Mouse (Mus musculus) macrophage (primary cell): ENCODE data around the gene Cdk18. TPM values are rescaled to one million over a fixed set of nuclear protein-coding genes. Genes with fewer than 3 reads are reported as not detected.

Experiments
- H3K27ac ChIP-seq: fragments of 350-480 bp; formaldehyde crosslinking; 2 replicates; pipeline ENCODE4 v1.9.0; 2021
- H3K36me3 ChIP-seq: fragments of 350-480 bp; formaldehyde crosslinking; 2 replicates; pipeline ENCODE4 v1.9.0; 2021; ENCODE audit errors: inconsistent target
- H3K4me3 ChIP-seq: fragments of 350-480 bp; formaldehyde crosslinking; 2 replicates; pipeline ENCODE4 v1.9.0; 2021; ENCODE audit errors: inconsistent target
- H3K79me2 ChIP-seq: fragments of 350-480 bp; formaldehyde crosslinking; 2 replicates; pipeline ENCODE4 v1.9.0; 2021; ENCODE audit errors: inconsistent target
- WGBS: methylation state at CpG from one replicate; pipeline ENCODE4 v1.1.7; 2026; ENCODE audit warnings: inconsistent platforms; ENCODE audit not compliant: missing documents; 5-methylcytosine and 5-hydroxymethylcytosine counted together
- polyA plus RNA-seq: library from polyadenylated mRNA; stranded (reverse); fragments of 250-400 nt; gene quantifications from 3 replicates; pipeline ENCODE4 v1.2.4, GENCODE M21; 2018; ENCODE audit warnings: inconsistent platforms

The Cdk18 gene
- polyA plus RNA-seq, 1 experiment from 2014 or later = 165 TPM

- WGBS = 61% methylated on average over 3 of the region's 3 CpGs
- Histone ChIP-seq H3K4me3 (no peak overlapping the region), H3K36me3 (peaks cover 48% of the 10 kb centered on the region), H3K79me2 (no peaks in the 10 kb centered on the region), H3K27ac (no peak overlapping the region)
Measured at GRCm38 (mm10) chr1:132113098-132113497, 26.4 kb downstream of the Cdk18 start.

GRCm38 (mm10) chr1:132112426-132112825 lies 27.1 kb downstream of the Cdk18 start:
- H3K27ac ChIP-seq = no peak overlapping the region
- no peaks in the 10 kb centered on the region for H3K79me2 ChIP-seq
- H3K4me3 ChIP-seq = no peak overlapping the region
- H3K36me3 ChIP-seq = peaks cover 42% of the 10 kb centered on the region
- 93% methylated on average over 8 of the region's 8 CpGs for WGBS

GRCm38 (mm10) chr1:132111411-132111810 lies 28.1 kb downstream of the Cdk18 start:
- 89% methylated on average over 1 of the region's 1 CpGs for WGBS
- Histone ChIP-seq H3K4me3 (no peak overlapping the region), H3K79me2 (no peaks in the 10 kb centered on the region), H3K36me3 (peaks cover 31% of the 10 kb centered on the region), H3K27ac (no peak overlapping the region)

GRCm38 (mm10) chr1:132109368-132109767 lies 30.1 kb downstream of the Cdk18 start:
- Histone ChIP-seq H3K79me2 (no peaks in the 10 kb centered on the region), H3K27ac (no peak overlapping the region)
- WGBS = 50% methylated on average over 1 of the region's 2 CpGs

GRCm38 (mm10) chr1:132104353-132104752 lies 35.1 kb downstream of the Cdk18 start:
- H3K36me3 ChIP-seq = no peaks in the 10 kb centered on the region
- H3K79me2 ChIP-seq = no peaks in the 10 kb centered on the region
- no peak overlapping the region for H3K4me3 ChIP-seq
- no peak overlapping the region for H3K27ac ChIP-seq
- WGBS = 85% methylated on average over 14 of the region's 14 CpGs

More at GRCm38 (mm10) chr1:132109368-132109767, 30.1 kb downstream of the Cdk18 start:
- no peak overlapping the region for H3K4me3 ChIP-seq
- peaks cover 11% of the 10 kb centered on the region for H3K36me3 ChIP-seq

DNA sequence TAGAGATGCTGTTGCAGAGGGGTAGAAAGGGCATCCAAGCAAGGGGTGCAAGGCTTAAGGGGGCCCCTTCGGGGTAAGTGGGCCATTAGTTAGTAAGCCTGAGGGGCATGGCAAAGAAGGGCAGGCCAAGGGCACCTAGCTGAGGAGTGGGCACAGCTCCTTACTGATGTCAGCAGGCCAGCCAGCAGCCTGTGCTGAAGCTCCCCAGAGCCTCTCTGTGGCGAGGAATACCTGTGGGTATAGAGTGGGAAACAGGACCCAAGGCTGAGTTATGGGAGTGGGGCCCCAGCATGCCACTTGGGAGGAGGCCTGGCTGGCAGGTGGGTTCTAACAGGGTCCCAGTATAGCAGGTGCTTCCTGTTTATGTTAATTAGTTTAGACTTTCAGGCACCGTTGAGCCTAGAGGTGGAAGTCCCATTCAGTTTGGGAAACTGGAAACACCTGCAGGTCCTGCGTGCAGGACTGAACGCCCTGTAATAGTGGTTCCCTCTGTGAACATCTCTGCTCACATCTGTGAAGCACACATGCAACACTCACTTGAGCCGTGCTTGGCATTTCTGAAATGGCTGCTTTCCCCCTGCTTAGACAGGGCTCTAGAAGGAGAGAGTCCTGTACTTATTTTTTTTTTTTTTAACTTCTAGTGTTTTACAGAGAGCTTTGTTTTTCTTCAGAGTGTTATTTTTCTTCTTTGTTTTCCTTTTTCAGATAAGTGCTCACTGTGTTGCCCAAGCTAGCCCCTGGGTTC lies 37.4 kb downstream of the Cdk18 start:
- H3K27ac ChIP-seq = no peak overlapping the region
- WGBS = 51% methylated on average over 6 of the region's 6 CpGs
- no peaks in the 10 kb centered on the region for H3K36me3 ChIP-seq
- H3K79me2 ChIP-seq = no peaks in the 10 kb centered on the region
- no peak overlapping the region for H3K4me3 ChIP-seq

- H3K79me2 ChIP-seq = no peaks in the 10 kb centered on the region
- H3K36me3 ChIP-seq = no peaks in the 10 kb centered on the region
- no peak overlapping the region for H3K4me3 ChIP-seq
- 8% methylated on average over 4 of the region's 4 CpGs for WGBS
- H3K27ac ChIP-seq = no peak overlapping the region
Measured at GRCm38 (mm10) chr1:132099775-132100174, 39.7 kb downstream of the Cdk18 start.

- H3K27ac ChIP-seq = no peak overlapping the region
- no peak overlapping the region for H3K4me3 ChIP-seq
- no peaks in the 10 kb centered on the region for H3K36me3 ChIP-seq
- 58% methylated on average over 4 of the region's 4 CpGs for WGBS
- H3K79me2 ChIP-seq = no peaks in the 10 kb centered on the region
Measured at GRCm38 (mm10) chr1:132099016-132099415, 40.5 kb downstream of the Cdk18 start.

GRCm38 (mm10) chr1:132098076-132098475 lies 41.4 kb downstream of the Cdk18 start:
- H3K27ac ChIP-seq = no peak overlapping the region
- no peaks in the 10 kb centered on the region for H3K36me3 ChIP-seq
- WGBS = 13% methylated on average over 1 of the region's 1 CpGs
- H3K79me2 ChIP-seq = no peaks in the 10 kb centered on the region
- no peak overlapping the region for H3K4me3 ChIP-seq

GRCm38 (mm10) chr1:132095356-132096004 lies 44.0 kb downstream of the Cdk18 start:
- WGBS = 43% methylated on average over 11 of the region's 11 CpGs
- H3K36me3 ChIP-seq = no peaks in the 10 kb centered on the region
- H3K79me2 ChIP-seq = no peaks in the 10 kb centered on the region
- H3K27ac ChIP-seq = no peak overlapping the region
- no peak overlapping the region for H3K4me3 ChIP-seq

GRCm38 (mm10) chr1:132093269-132093668 lies 46.2 kb downstream of the Cdk18 start:
- no peak overlapping the region for H3K27ac ChIP-seq
- H3K36me3 ChIP-seq = no peaks in the 10 kb centered on the region
- H3K4me3 ChIP-seq = no peak overlapping the region
- H3K79me2 ChIP-seq = no peaks in the 10 kb centered on the region
- WGBS = 91% methylated on average over 4 of the region's 4 CpGs

DNA sequence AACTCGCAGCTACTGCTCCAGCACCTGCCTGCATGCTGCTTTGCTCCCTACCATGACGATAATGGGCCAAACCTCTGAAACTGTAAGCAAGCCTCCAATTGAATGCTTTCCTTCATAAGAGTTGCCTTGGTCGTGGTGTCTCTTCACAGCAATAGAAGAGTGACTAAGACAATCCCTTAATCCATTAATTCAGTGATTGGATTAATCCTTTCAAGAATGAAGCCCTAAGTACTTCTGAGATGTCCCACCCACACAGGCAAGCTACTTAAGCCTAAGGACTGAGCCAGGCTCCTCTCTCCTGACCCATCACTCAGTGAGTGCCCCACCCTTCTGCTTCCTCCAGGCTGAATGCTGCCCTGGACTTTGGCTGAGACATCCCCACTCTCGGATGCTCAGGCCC lies 49.2 kb downstream of the Cdk18 start:
- H3K79me2 ChIP-seq = no peaks in the 10 kb centered on the region
- no peaks in the 10 kb centered on the region for H3K36me3 ChIP-seq
- no peak overlapping the region for H3K27ac ChIP-seq
- 97% methylated on average over 3 of the region's 4 CpGs for WGBS
- no peak overlapping the region for H3K4me3 ChIP-seq

- H3K79me2 ChIP-seq = no peaks in the 10 kb centered on the region
- WGBS = 70% methylated on average over 6 of the region's 6 CpGs
- no peaks in the 10 kb centered on the region for H3K36me3 ChIP-seq
- no peak overlapping the region for H3K27ac ChIP-seq
- no peak overlapping the region for H3K4me3 ChIP-seq
Measured at GRCm38 (mm10) chr1:132089767-132090166, 49.7 kb downstream of the Cdk18 start.

DNA sequence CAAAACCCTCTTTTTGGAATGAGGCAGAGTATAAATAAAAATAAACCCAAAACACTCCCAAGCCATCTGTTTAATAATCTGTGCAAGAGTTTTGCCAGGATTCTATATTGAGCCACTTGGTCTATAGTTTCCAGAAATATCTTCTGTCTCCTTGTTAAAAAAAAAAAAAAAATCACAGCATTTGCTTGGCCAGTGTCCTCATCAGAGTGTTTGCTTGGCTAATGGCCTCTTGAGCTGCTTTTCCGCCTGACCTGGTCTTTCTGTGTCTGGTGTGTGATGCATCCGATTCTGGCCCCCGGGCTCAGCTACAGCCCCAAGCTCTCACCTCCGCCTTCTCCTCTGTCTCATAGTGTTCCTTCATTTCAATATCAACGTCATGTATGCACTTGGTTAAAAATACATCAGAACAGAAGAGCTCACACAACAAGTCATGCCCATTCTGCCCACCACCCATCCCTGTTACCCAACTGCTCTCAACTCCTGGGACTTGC lies 51.3 kb downstream of the Cdk18 start:
- 94% methylated on average over 5 of the region's 5 CpGs for WGBS
- H3K4me3 ChIP-seq = no peak overlapping the region
- no peaks in the 10 kb centered on the region for H3K36me3 ChIP-seq
- no peaks in the 10 kb centered on the region for H3K79me2 ChIP-seq
- H3K27ac ChIP-seq = no peak overlapping the region
